8 mouse cellular contexts compared by ENCODE assay signal in the genomic region with DNA sequence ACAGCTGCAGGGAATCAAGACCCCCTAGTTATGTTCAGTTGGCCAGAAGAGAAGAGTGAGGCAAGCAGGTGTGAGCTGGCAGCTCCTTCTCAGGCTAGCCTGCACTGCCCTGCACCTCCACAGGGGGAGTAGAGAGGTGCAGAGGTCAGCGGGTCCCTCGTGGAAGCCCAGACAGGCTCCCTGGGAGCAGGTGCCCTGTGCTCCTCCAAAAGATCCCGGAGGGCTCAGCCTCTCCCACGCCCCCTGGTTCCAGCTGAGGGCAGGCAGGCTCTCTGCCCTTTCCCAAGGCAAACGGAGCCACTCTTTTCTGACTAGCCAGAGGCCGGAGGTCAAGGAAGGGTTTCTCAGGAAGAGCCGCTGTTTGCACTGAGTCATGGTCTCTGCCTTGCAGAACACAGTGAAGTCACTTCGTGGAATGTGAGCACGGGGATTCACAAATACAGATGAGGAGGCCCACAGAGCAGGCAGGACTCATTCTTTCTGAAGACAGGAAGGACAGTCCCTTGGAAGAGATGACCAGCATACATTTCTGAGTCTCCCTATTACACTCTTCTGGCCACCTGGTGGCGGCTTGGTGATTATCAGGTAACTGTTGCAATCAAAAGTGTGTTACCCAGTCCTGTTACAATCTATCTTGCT. TPM values are rescaled to one million over a fixed set of nuclear protein-coding genes. Genes with fewer than 3 reads are reported as not detected.
DNase-seq lines count a peak whose midpoint lies in the region; ATAC-seq and TF ChIP-seq lines count a peak whose summit lies in the region.

No protein-coding gene starts in this region.

- peak; percentile 36 for TF ChIP-seq CTCF in gastrocnemius, adult 2 months (IDR thresholded peaks at IDR 0.05)

- intact Hi-C loops in gastrocnemius, adult 2 months (cut with DNase I): no loop called here

- peaks cover 62% of the 10 kb centered on the region for H3K27me3 ChIP-seq in midbrain, embryonic 13.5 days
- H3K27me3 ChIP-seq in heart, embryonic 11.5 days (ENCODE audit: control insufficient read depth, insufficient read depth, low read length): peaks cover 88% of the 10 kb centered on the region

- H3K27ac ChIP-seq in gastrocnemius, adult 2 months: no peak overlapping the region
- H3K27ac ChIP-seq in midbrain, embryonic 13.5 days: peak overlapping the region; percentile 80
- no peak overlapping the region for H3K27ac ChIP-seq in heart, embryonic 11.5 days (ENCODE audit: low read depth, low read length)

- H3K4me1 ChIP-seq in midbrain, embryonic 13.5 days (replicated peaks): peaks cover 86% of the 10 kb centered on the region
- 0 out of 2 replicates have a peak, but pooled peaks cover 5% of the 10 kb centered on the region for H3K4me1 ChIP-seq in heart, embryonic 11.5 days (ENCODE audit: control insufficient read depth, insufficient read depth, low read length)

- no peaks in the 10 kb centered on the region for H3K36me3 ChIP-seq in midbrain, embryonic 13.5 days
- no peaks in the 10 kb centered on the region for H3K36me3 ChIP-seq in heart, embryonic 11.5 days (ENCODE audit: control insufficient read depth, insufficient read depth, low read length)

- no peak overlapping the region for H3K4me3 ChIP-seq in gastrocnemius, adult 2 months
- no peak overlapping the region for H3K4me3 ChIP-seq in midbrain, embryonic 13.5 days (replicated peaks)
- H3K4me3 ChIP-seq in heart, embryonic 11.5 days (ENCODE audit: low read depth, low read length): no peak overlapping the region

- no peak for DNase-seq in gastrocnemius, adult 2 months
- no peak for DNase-seq in gastrocnemius, adult 18-20 months (ENCODE audit: low spot score)
- peak; percentile 29 for DNase-seq in T-cell, adult 2 months (ENCODE audit: low spot score)
- peak; percentile 43 to 61 for DNase-seq in kidney, postnatal 25 days
- DNase-seq in thymus, postnatal 36 days: peak; percentile 48 to 50

- WGBS in midbrain, embryonic 13.5 days: 4% methylated on average over 10 of the region's 10 CpGs
- 8% methylated on average over 10 of the region's 10 CpGs for WGBS in heart, embryonic 11.5 days (ENCODE audit: insufficient replicate concordance)

- peak; percentile 60; the same call in 1 of the 2 replicates for ATAC-seq in erythroid progenitor cell, adult 5-6 weeks (replicated peaks; ENCODE audit: low FRiP score, poor library complexity, severe bottlenecking)
- no peak; the same call in 1 of the 2 replicates for ATAC-seq in midbrain, embryonic 13.5 days
- ATAC-seq in heart, embryonic 11.5 days (replicated peaks; ENCODE audit: insufficient number of reproducible peaks, low FRiP score, low TSS enrichment): no peak

- 0 out of 2 replicates have a peak overlapping the region, but pooled peaks have one; percentile 2 for H3K4me2 ChIP-seq in midbrain, embryonic 13.5 days (replicated peaks)
- H3K4me2 ChIP-seq in heart, embryonic 11.5 days: no peak overlapping the region

- no peaks in the 10 kb centered on the region for H3K9me3 ChIP-seq in midbrain, embryonic 13.5 days
- no peaks in the 10 kb centered on the region for H3K9me3 ChIP-seq in heart, embryonic 11.5 days (replicated peaks; ENCODE audit: control insufficient read depth, low read length)

- H3K9ac ChIP-seq in midbrain, embryonic 13.5 days (replicated peaks): no peak overlapping the region
- H3K9ac ChIP-seq in heart, embryonic 11.5 days (ENCODE audit: low read depth, low read length): no peak overlapping the region

RNA-seq across cellular contexts. Expression of gene Rhbg, which starts 16.8 kb away (rescaled TPM):
- not detected for total RNA-seq in gastrocnemius, adult 2 months (2021)
- not detected for total RNA-seq in gastrocnemius, adult 18-20 months (2021)
- total RNA-seq in erythroid progenitor cell, adult 5-6 weeks (2015; ENCODE audit: low replicate concordance): not detected in 2 replicates
- not detected in 2 replicates for total RNA-seq in erythroid progenitor cell, adult 5-6 weeks (2017; ENCODE audit: low replicate concordance)
- polyA plus RNA-seq in midbrain, embryonic 13.5 days (2015; fragmentation: Nextera tagmentation; extraction: Ambion mirVana): 0.12 TPM in 1 of 2 replicates, not detected in the other
- 0.10 TPM in 1 of 2 replicates, not detected in the other for polyA plus RNA-seq in heart, embryonic 11.5 days (2014; fragmentation: Nextera tagmentation; extraction: Ambion mirVana)

RNA-seq across cellular contexts. Expression of gene Gm38392, which starts 49.3 kb away (rescaled TPM):
- under 1 TPM; 0.74 to 0.95 TPM for total RNA-seq in gastrocnemius, adult 2 months (2021)
- 1 to 10 TPM in 1 of 2 experiments, under 1 TPM in 1; 1.00 to 1.3 TPM for total RNA-seq in gastrocnemius, adult 18-20 months (2021)
- not detected in 2 replicates for total RNA-seq in erythroid progenitor cell, adult 5-6 weeks (2015; ENCODE audit: low replicate concordance)
- not detected in 2 replicates for total RNA-seq in erythroid progenitor cell, adult 5-6 weeks (2017; ENCODE audit: low replicate concordance)
- 0.16 TPM in 1 of 2 replicates, not detected in the other for polyA plus RNA-seq in midbrain, embryonic 13.5 days (2015; fragmentation: Nextera tagmentation; extraction: Ambion mirVana)
- 0.31 TPM in 1 of 2 replicates, not detected in the other for polyA plus RNA-seq in heart, embryonic 11.5 days (2014; fragmentation: Nextera tagmentation; extraction: Ambion mirVana)

RNA-seq across cellular contexts. Expression of gene Tsacc, which starts 59.1 kb away (rescaled TPM):
- 1 to 10 TPM; 5.4 to 7.3 TPM for total RNA-seq in gastrocnemius, adult 2 months (2021)
- total RNA-seq in gastrocnemius, adult 18-20 months (2021): 1 to 10 TPM; 7.4 to 7.9 TPM
- total RNA-seq in erythroid progenitor cell, adult 5-6 weeks (2015; ENCODE audit: low replicate concordance): not detected in 2 replicates
- total RNA-seq in erythroid progenitor cell, adult 5-6 weeks (2017; ENCODE audit: low replicate concordance): not detected in 2 replicates
- polyA plus RNA-seq in midbrain, embryonic 13.5 days (2015; fragmentation: Nextera tagmentation; extraction: Ambion mirVana): 11.2 and 11.6 TPM in 2 replicates
- 12.8 and 14.9 TPM in 2 replicates for polyA plus RNA-seq in heart, embryonic 11.5 days (2014; fragmentation: Nextera tagmentation; extraction: Ambion mirVana)

RNA-seq across cellular contexts. Expression of gene Cct3, which starts 59.2 kb away (rescaled TPM):
- 100 to 1,000 TPM in 1 of 2 experiments, 10 to 100 TPM in 1; 96.7 to 119 TPM for total RNA-seq in gastrocnemius, adult 2 months (2021)
- 100 to 1,000 TPM in 1 of 2 experiments, 10 to 100 TPM in 1; 84.1 to 107 TPM for total RNA-seq in gastrocnemius, adult 18-20 months (2021)
- total RNA-seq in erythroid progenitor cell, adult 5-6 weeks (2015; ENCODE audit: low replicate concordance): 105 and 118 TPM in 2 replicates
- 43.0 and 53.2 TPM in 2 replicates for total RNA-seq in erythroid progenitor cell, adult 5-6 weeks (2017; ENCODE audit: low replicate concordance)
- 529 and 545 TPM in 2 replicates for polyA plus RNA-seq in midbrain, embryonic 13.5 days (2015; fragmentation: Nextera tagmentation; extraction: Ambion mirVana)
- polyA plus RNA-seq in heart, embryonic 11.5 days (2014; fragmentation: Nextera tagmentation; extraction: Ambion mirVana): 491 and 516 TPM in 2 replicates

Comparison
In these comparisons a context has a peak if more than half of its experiments do, and no peak if none do; other contexts are left out.
1. DNase-seq: peak in T-cell, adult 2 months (single experiment), kidney, postnatal 25 days (2 of 2) and thymus, postnatal 36 days (2 of 2); none in gastrocnemius, adult 2 months (single experiment) and gastrocnemius, adult 18-20 months (single experiment).
2. RNA of gene Tsacc, which starts 59.1 kb away (total RNA-seq): 7.4 to 7.9 TPM in gastrocnemius, adult 18-20 months and 5.4 to 7.3 TPM in gastrocnemius, adult 2 months; not detected in erythroid progenitor cell, adult 5-6 weeks; every median in the first group is over 4 times any median in the second.